Mouse (Mus musculus) testis, adult 2 months (tissue): Measurements from ENCODE around the gene Olfr1055.

ENCODE experiments used
- CTCF ChIP-seq: fragments of 200-500 bp; IDR thresholded peaks from 2 replicates; pipeline ENCODE4 v1.5.1; 2012; ENCODE audit warnings: low read depth, mild to moderate bottlenecking, inconsistent platforms, low read length, moderate library complexity; ENCODE audit not compliant: control insufficient read depth, insufficient read depth, insufficient replicate concordance
- POLR2A ChIP-seq: fragments of 200-500 bp; IDR thresholded peaks from 2 replicates; pipeline ENCODE4 v1.6.1; 2012; ENCODE audit warnings: low read depth, mild to moderate bottlenecking, inconsistent platforms, low read length, moderate library complexity; ENCODE audit not compliant: control insufficient read depth

GRCm38 (mm10) chr2:86350184-86350583 lies at the start of gene Olfr1055:
- TF ChIP-seq CTCF (no peak), POLR2A (no peak)
